Mouse (Mus musculus) retina, postnatal 7 days (tissue): Measurements from ENCODE around the gene Galnt12.

ENCODE experiments used
- DNase-seq: peaks from one replicate; pipeline ENCODE4 v3.0.0-alpha.2; 2012; ENCODE audit warnings: low read depth, low spot score

Galnt12 gene

GRCm38 (mm10) chr4:47150806-47151205 lies 59.1 kb downstream of the Galnt12 start:
- DNase-seq = no peak

GRCm38 (mm10) chr4:47151553-47152183 lies 60.0 kb downstream of the Galnt12 start:
- no peak for DNase-seq

- DNase-seq = no peak
These were observed 69.5 kb downstream of the Galnt12 start for GRCm38 (mm10) chr4:47161103-47161755.

GRCm38 (mm10) chr4:47161756-47162587 lies 70.3 kb downstream of the Galnt12 start:
- DNase-seq = no peak

- DNase-seq = no peak
These were observed 80.6 kb downstream of the Galnt12 start for GRCm38 (mm10) chr4:47172314-47172713.
